13 mouse cellular contexts compared by ENCODE assay signal in genomic region chr3:53059959-53060358, GRCm38 (mm10). TPM values are rescaled to one million over a fixed set of nuclear protein-coding genes. Genes with fewer than 3 reads are reported as not detected.
DNase-seq lines count a peak whose midpoint lies in the region; ATAC-seq and TF ChIP-seq lines count a peak whose summit lies in the region.
"Had no signal": no experiment of that assay in that cellular context is flagged by ENCODE, and none has a peak within 500 bp of the region (broad histone marks: within the 10 kb centered on the region; RNA-seq: fewer than 3 reads in every experiment).

No protein-coding gene starts in this region.

- no peak for TF ChIP-seq EP300 in heart, postnatal 0 days (IDR thresholded peaks at IDR 0.05; ENCODE audit: low read depth)

- H3ac ChIP-seq in myocyte (ENCODE audit: control insufficient read depth, insufficient read length), result no peak overlapping the region

- H3K4me1 ChIP-seq in kidney, adult 2 months (ENCODE audit: control insufficient read depth, insufficient read depth, low read length), result no peaks in the 10 kb centered on the region
- H3K4me1 ChIP-seq in embryonic facial prominence, embryonic 14.5 days (ENCODE audit: control insufficient read depth, insufficient read depth, low read length), result peaks cover 37% of the 10 kb centered on the region
- H3K4me1 ChIP-seq in heart, postnatal 0 days (ENCODE audit: control insufficient read depth, insufficient read depth), result peaks cover 49% of the 10 kb centered on the region

- TF ChIP-seq POLR2A in kidney, adult 2 months (IDR thresholded peaks at IDR 0.05; ENCODE audit: low read depth, low read length), result no peak
- no peak for TF ChIP-seq POLR2A in myocyte (IDR thresholded peaks at IDR 0.05; ENCODE audit: insufficient read length, low read depth)

- WGBS in kidney, adult 2 months, result 71% methylated on average over 2 of the region's 2 CpGs
- 41% methylated on average over 2 of the region's 2 CpGs for WGBS in embryonic facial prominence, embryonic 14.5 days
- WGBS in heart, postnatal 0 days, result 12% methylated on average over 2 of the region's 2 CpGs

- no peak overlapping the region for H3K4me2 ChIP-seq in embryonic facial prominence, embryonic 14.5 days (ENCODE audit: low read depth, low read length)
- no peak overlapping the region for H3K4me2 ChIP-seq in heart, postnatal 0 days (ENCODE audit: low read depth, low read length)
- H3K4me2 ChIP-seq in myocyte (ENCODE audit: low read depth), result peak overlapping the region; percentile 69
- H3K4me2 ChIP-seq: forebrain, embryonic 13.5 days; liver, embryonic 11.5 days; neural tube, embryonic 12.5 days had no signal

- no peak for ATAC-seq in embryonic facial prominence, embryonic 14.5 days (ENCODE audit: low read depth)
- ATAC-seq in heart, postnatal 0 days (ENCODE audit: insufficient read depth, low read depth), result no peak
- ATAC-seq in erythroblast, adult 5-6 weeks (replicated peaks; ENCODE audit: low FRiP score, poor library complexity, severe bottlenecking), result no peak
- ATAC-seq: forebrain, embryonic 13.5 days; hindbrain, postnatal 0 days had no signal

- DNase-seq in kidney, adult 2 months, result peak; percentile 43
- DNase-seq in kidney, adult 8-10 months, result no peak
- DNase-seq in embryonic facial prominence, embryonic 14.5 days (ENCODE audit: low spot score), result peak; percentile 77
- DNase-seq in heart, postnatal 0 days (ENCODE audit: low spot score), result peak; percentile 59
- DNase-seq in spleen, postnatal 10 days (ENCODE audit: low spot score in 2 of 2), result no peak
- no peak for DNase-seq in frontal cortex, postnatal 25 days (ENCODE audit: low spot score in 2 of 2)
- DNase-seq: right cerebral cortex, postnatal 25 days had no signal

- 0 out of 2 replicates have a peak overlapping the region, but pooled peaks have one; percentile 33 for H3K27ac ChIP-seq in kidney, adult 2 months (ENCODE audit: insufficient read depth, low read depth, low read length)
- peak overlapping the region; percentile 67 for H3K27ac ChIP-seq in embryonic facial prominence, embryonic 14.5 days (replicated peaks; ENCODE audit: low read depth, low read length)
- peak overlapping the region; percentile 66 for H3K27ac ChIP-seq in heart, postnatal 0 days (ENCODE audit: low read depth)
- H3K27ac ChIP-seq: forebrain, embryonic 13.5 days; hindbrain, postnatal 0 days; neural tube, embryonic 12.5 days had no signal

- no peak overlapping the region for H3K9ac ChIP-seq in embryonic facial prominence, embryonic 14.5 days (ENCODE audit: low read depth, low read length)
- H3K9ac ChIP-seq in heart, postnatal 0 days (replicated peaks; ENCODE audit: low read depth, low read length), result no peak overlapping the region
- H3K9ac ChIP-seq: forebrain, embryonic 13.5 days; neural tube, embryonic 12.5 days had no signal

- no peaks in the 10 kb centered on the region for H3K36me3 ChIP-seq in kidney, adult 2 months (ENCODE audit: control insufficient read depth, insufficient read depth, low read length)
- H3K36me3 ChIP-seq in embryonic facial prominence, embryonic 14.5 days (ENCODE audit: control insufficient read depth, insufficient read depth, low read length), result no peaks in the 10 kb centered on the region
- no peaks in the 10 kb centered on the region for H3K36me3 ChIP-seq in heart, postnatal 0 days (replicated peaks; ENCODE audit: control insufficient read depth, insufficient read depth, low read length)
- no peaks in the 10 kb centered on the region for H3K36me3 ChIP-seq in myocyte (ENCODE audit: control insufficient read depth, insufficient read depth)
- H3K36me3 ChIP-seq: neural tube, embryonic 12.5 days had no signal

- no peak for TF ChIP-seq CTCF in kidney, adult 2 months (conservative IDR thresholded peaks at IDR 0.05; ENCODE audit: insufficient read depth, insufficient read length, low read depth, low read length)
- TF ChIP-seq CTCF in heart, postnatal 0 days (IDR thresholded peaks at IDR 0.05; ENCODE audit: low read depth), result no peak

- no peaks in the 10 kb centered on the region for H3K9me3 ChIP-seq in embryonic facial prominence, embryonic 14.5 days (ENCODE audit: control insufficient read depth, low read length)
- no peaks in the 10 kb centered on the region for H3K9me3 ChIP-seq in heart, postnatal 0 days (replicated peaks; ENCODE audit: control insufficient read depth, low read length)
- H3K9me3 ChIP-seq: forebrain, embryonic 13.5 days; neural tube, embryonic 12.5 days had no signal

- no peaks in the 10 kb centered on the region for H3K27me3 ChIP-seq in kidney, adult 2 months (replicated peaks; ENCODE audit: control insufficient read depth, insufficient read depth, low read length)
- no peaks in the 10 kb centered on the region for H3K27me3 ChIP-seq in embryonic facial prominence, embryonic 14.5 days (replicated peaks; ENCODE audit: control insufficient read depth, insufficient read depth, low read length)
- no peaks in the 10 kb centered on the region for H3K27me3 ChIP-seq in heart, postnatal 0 days (ENCODE audit: control insufficient read depth, insufficient read depth, low read length)
- H3K27me3 ChIP-seq in myocyte (ENCODE audit: control insufficient read depth, insufficient read depth, insufficient read length), result no peaks in the 10 kb centered on the region
- H3K27me3 ChIP-seq: forebrain, embryonic 13.5 days; neural tube, embryonic 12.5 days had no signal

- H3K79me2 ChIP-seq in myocyte (ENCODE audit: control insufficient read depth, insufficient read depth), result peaks cover 33% of the 10 kb centered on the region

- no peak overlapping the region for H3K4me3 ChIP-seq in kidney, adult 2 months (ENCODE audit: insufficient read depth, low read depth, low read length)
- no peak overlapping the region for H3K4me3 ChIP-seq in embryonic facial prominence, embryonic 14.5 days (ENCODE audit: low read depth, low read length)
- H3K4me3 ChIP-seq in heart, postnatal 0 days (ENCODE audit: low read depth, low read length), result no peak overlapping the region
- H3K4me3 ChIP-seq in myocyte, result no peak overlapping the region
- H3K4me3 ChIP-seq: forebrain, embryonic 13.5 days; neural tube, embryonic 12.5 days had no signal

TF ChIP-seq in myocyte, 11 proteins besides CTCF, POLR2A, EP300 and RAD21:
- TF ChIP-seq MYOG (IDR thresholded peaks at IDR 0.05; ENCODE audit: control insufficient read depth in 1 of 3, insufficient read depth in 1 of 3, insufficient read length in 2 of 3, low read depth in 2 of 3), result no peak
- no peak for TF ChIP-seq E2F4 (IDR thresholded peaks at IDR 0.05; ENCODE audit: insufficient read depth)
TF ChIP-seq in myocyte: peak in this region for 0.

RNA-seq across cellular contexts. Expression of gene Lhfp, which starts 18.6 kb away (rescaled TPM):
- polyA plus RNA-seq in kidney, adult 2 months (2012; rRNA removed), result 43.7 and 47.7 TPM in 2 replicates
- polyA plus RNA-seq in embryonic facial prominence, embryonic 14.5 days (2014; fragmentation: Nextera tagmentation; extraction: Ambion mirVana), result 73.9 and 74.8 TPM in 2 replicates
- total RNA-seq in heart, postnatal 0 days (2014; rRNA removed; ENCODE audit: low replicate concordance), result 78.0 and 101 TPM in 2 replicates
- 87.2 and 94.9 TPM in 2 replicates for polyA plus RNA-seq in heart, postnatal 0 days (2015; fragmentation: Nextera tagmentation; extraction: Ambion mirVana)
- 17.8 TPM for polyA plus RNA-seq in myocyte (2012; fragmentation: generic; extraction: Trizol)
- total RNA-seq in erythroblast, adult 5-6 weeks (2015; ENCODE audit: low replicate concordance), result 2.1 TPM in 1 of 2 replicates, not detected in the other
- 0.34 TPM in 1 of 2 replicates, not detected in the other for total RNA-seq in erythroblast, adult 5-6 weeks (2017; ENCODE audit: low replicate concordance)

RNA-seq across cellular contexts. Expression of gene Cog6, which starts 42.9 kb away (rescaled TPM):
- 21.5 and 22.2 TPM in 2 replicates for polyA plus RNA-seq in kidney, adult 2 months (2012; rRNA removed)
- polyA plus RNA-seq in embryonic facial prominence, embryonic 14.5 days (2014; fragmentation: Nextera tagmentation; extraction: Ambion mirVana), result 52.8 and 58.6 TPM in 2 replicates
- total RNA-seq in heart, postnatal 0 days (2014; rRNA removed; ENCODE audit: low replicate concordance), result 51.8 and 64.5 TPM in 2 replicates
- 54.4 and 54.7 TPM in 2 replicates for polyA plus RNA-seq in heart, postnatal 0 days (2015; fragmentation: Nextera tagmentation; extraction: Ambion mirVana)
- 17.4 TPM for polyA plus RNA-seq in myocyte (2012; fragmentation: generic; extraction: Trizol)
- total RNA-seq in erythroblast, adult 5-6 weeks (2015; ENCODE audit: low replicate concordance), result 4.4 and 9.6 TPM in 2 replicates
- total RNA-seq in erythroblast, adult 5-6 weeks (2017; ENCODE audit: low replicate concordance), result 6.5 and 9.1 TPM in 2 replicates

Comparison
In these comparisons a context has a peak if more than half of its experiments do, and no peak if none do; other contexts are left out.
1. DNase-seq: peak in kidney, adult 2 months (single experiment), embryonic facial prominence, embryonic 14.5 days (single experiment) and heart, postnatal 0 days (single experiment); none in kidney, adult 8-10 months (0 of 2), spleen, postnatal 10 days (0 of 2) and frontal cortex, postnatal 25 days (0 of 2).
2. Peak in every context shown above with its lines, with median percentiles within 50 percentile points of each other: H3K27ac ChIP-seq.